Mouse (Mus musculus): Measurements from ENCODE around the gene Napepld. TPM values are rescaled to one million over a fixed set of nuclear protein-coding genes. Genes with fewer than 3 reads are reported as not detected.

The Napepld gene
- polyA plus RNA-seq, 1 experiment = 14.4 TPM

DNA sequence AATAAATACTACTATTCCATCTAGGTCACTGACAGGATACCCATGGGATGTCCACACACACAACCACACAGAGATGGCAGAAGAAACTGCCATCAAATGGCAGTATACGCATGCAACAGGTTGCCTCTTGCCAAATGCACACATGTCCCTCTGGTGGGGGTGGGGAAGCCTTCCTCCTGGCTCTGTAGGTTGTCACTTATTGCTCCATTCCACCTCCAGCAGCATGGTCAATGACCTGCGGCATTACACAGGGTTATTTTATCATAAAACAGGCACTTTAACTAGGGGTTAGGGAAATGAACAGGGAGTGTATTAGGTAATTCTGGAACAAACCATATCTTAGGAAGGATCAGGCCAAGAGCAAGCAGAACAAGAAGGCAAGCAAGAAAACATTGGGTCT lies 31.9 kb downstream of the Napepld start:
- no peak overlapping the region for H3K27ac ChIP-seq (ENCODE audit: control insufficient read depth, insufficient read depth, low read depth, low read length)
- H3K36me3 ChIP-seq (ENCODE audit: control insufficient read depth, insufficient read depth, low read length) = no peaks in the 10 kb centered on the region; the same call in 1 of the 2 replicates
- H3K27me3 ChIP-seq (ENCODE audit: control insufficient read depth, insufficient read depth, low read length) = no peaks in the 10 kb centered on the region
- TF ChIP-seq POLR2A (IDR thresholded peaks at IDR 0.05; ENCODE audit: control insufficient read depth, low read depth, low read length) (no peak), CTCF (IDR thresholded peaks at IDR 0.05; ENCODE audit: control insufficient read depth, insufficient read depth, insufficient replicate concordance, low read depth, low read length) (no peak)
- H3K4me3 ChIP-seq (ENCODE audit: control insufficient read depth, low read depth, low read length) = no peak overlapping the region
- no peaks in the 10 kb centered on the region; the same call in 1 of the 2 replicates for H3K4me1 ChIP-seq (ENCODE audit: control insufficient read depth, insufficient read depth, low read length)

DNA sequence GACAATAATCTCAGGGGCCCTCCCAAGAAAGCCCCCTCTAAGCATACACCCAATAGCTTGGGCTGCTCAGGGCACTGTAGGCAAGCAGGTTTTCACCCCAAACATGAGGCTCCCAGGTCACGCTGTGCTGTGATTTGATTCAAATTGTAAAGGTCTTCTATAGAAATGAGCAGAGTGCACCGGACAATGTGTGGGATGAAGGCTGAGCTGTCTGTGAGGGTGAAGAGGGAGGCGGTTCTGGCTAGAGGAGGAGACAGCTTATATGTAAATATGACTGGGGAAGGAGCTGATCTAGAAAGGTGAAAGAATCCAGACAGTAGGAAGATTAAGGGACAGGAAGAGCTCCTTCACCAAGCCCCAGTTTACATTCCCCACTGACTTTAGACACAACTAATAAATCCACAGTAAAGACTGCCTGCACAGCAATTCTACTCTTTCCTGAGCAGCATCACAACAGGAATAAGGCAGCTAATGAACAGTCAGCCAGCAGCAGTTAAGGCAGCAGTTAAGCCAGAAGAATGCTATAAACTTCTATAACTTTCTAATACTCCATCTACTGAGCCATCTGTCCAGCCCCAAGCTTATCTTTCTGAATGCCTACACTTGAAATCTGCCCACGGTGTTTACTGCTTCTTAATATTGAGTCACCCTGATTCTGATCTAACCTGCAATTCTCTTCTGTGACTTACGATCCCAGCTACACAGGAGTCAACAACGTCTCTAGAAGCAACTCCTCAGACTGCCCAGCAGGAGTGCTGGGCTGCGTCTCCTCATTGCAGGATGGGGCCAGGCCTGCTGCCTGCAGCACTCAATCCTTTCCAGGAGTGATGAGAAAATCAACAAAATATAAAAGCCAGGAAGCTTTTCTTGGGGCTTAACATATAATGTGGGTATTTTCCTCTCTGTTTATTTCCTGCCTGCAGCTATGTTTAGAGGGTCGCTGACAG lies 33.7 kb downstream of the Napepld start:
- Histone ChIP-seq H3K4me3 (ENCODE audit: control insufficient read depth, low read depth, low read length) (no peak overlapping the region), H3K27me3 (ENCODE audit: control insufficient read depth, insufficient read depth, low read length) (no peaks in the 10 kb centered on the region), H3K36me3 (ENCODE audit: control insufficient read depth, insufficient read depth, low read length) (no peaks in the 10 kb centered on the region; the same call in 1 of the 2 replicates), H3K27ac (ENCODE audit: control insufficient read depth, insufficient read depth, low read depth, low read length) (no peak overlapping the region), H3K4me1 (ENCODE audit: control insufficient read depth, insufficient read depth, low read length) (no peaks in the 10 kb centered on the region)
- TF ChIP-seq CTCF (IDR thresholded peaks at IDR 0.05; ENCODE audit: control insufficient read depth, insufficient read depth, insufficient replicate concordance, low read depth, low read length) (no peak), POLR2A (IDR thresholded peaks at IDR 0.05; ENCODE audit: control insufficient read depth, low read depth, low read length) (no peak)

DNA sequence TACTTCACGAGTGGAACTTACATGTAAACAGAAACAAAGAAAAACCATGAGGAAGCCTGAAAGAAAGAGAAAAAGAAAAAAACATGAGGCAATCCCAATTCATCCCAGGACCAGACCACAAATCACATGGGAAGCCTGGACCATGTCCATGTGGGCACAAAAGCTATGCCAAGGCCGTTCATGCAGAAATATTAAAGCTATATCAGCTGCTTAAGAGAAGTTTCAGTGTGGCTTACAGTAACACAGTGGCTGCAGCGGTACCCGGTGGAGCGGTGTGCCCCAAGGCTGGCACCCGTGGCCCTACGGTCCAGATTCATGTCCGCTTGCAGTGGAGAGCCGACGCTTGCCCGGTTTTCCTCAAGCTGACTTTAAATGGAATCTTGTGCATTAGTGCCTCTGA lies 38.1 kb downstream of the Napepld start:
- Histone ChIP-seq H3K4me1 (ENCODE audit: control insufficient read depth, insufficient read depth, low read length) (no peaks in the 10 kb centered on the region), H3K36me3 (ENCODE audit: control insufficient read depth, insufficient read depth, low read length) (no peaks in the 10 kb centered on the region), H3K27ac (ENCODE audit: control insufficient read depth, insufficient read depth, low read depth, low read length) (no peak overlapping the region), H3K27me3 (ENCODE audit: control insufficient read depth, insufficient read depth, low read length) (no peaks in the 10 kb centered on the region), H3K4me3 (ENCODE audit: control insufficient read depth, low read depth, low read length) (no peak overlapping the region)
- TF ChIP-seq POLR2A (IDR thresholded peaks at IDR 0.05; ENCODE audit: control insufficient read depth, low read depth, low read length) = no peak

DNA sequence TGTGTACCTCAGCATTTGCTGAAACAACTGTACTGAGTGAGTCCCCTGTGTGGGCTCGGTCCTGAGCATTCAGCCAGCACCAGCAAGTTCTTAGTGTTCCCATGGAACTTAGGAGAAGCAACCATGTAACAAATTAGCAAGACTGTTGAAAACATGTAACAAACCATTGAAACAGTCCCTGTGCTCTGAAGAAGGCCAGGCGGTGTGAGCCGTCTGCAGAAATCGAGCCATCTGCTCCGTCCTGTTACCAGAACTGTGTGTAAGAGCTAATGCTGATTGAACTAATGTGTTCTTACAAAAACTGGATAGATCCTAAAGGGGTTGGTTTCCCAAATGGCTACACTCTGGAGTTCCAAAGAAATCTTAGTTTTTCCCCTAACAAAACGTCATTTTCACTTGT lies 40.3 kb downstream of the Napepld start:
- no peaks in the 10 kb centered on the region for H3K4me1 ChIP-seq (ENCODE audit: control insufficient read depth, insufficient read depth, low read length)
- TF ChIP-seq CTCF (IDR thresholded peaks at IDR 0.05; ENCODE audit: control insufficient read depth, insufficient read depth, insufficient replicate concordance, low read depth, low read length) = no peak
- TF ChIP-seq POLR2A (IDR thresholded peaks at IDR 0.05; ENCODE audit: control insufficient read depth, low read depth, low read length) = no peak
- peak overlapping the region; percentile 70; the same call in 1 of the 2 replicates for H3K27ac ChIP-seq (ENCODE audit: control insufficient read depth, insufficient read depth, low read depth, low read length)
- H3K36me3 ChIP-seq (ENCODE audit: control insufficient read depth, insufficient read depth, low read length) = no peaks in the 10 kb centered on the region
- no peak overlapping the region for H3K4me3 ChIP-seq (ENCODE audit: control insufficient read depth, low read depth, low read length)
- no peaks in the 10 kb centered on the region for H3K27me3 ChIP-seq (ENCODE audit: control insufficient read depth, insufficient read depth, low read length)

DNA sequence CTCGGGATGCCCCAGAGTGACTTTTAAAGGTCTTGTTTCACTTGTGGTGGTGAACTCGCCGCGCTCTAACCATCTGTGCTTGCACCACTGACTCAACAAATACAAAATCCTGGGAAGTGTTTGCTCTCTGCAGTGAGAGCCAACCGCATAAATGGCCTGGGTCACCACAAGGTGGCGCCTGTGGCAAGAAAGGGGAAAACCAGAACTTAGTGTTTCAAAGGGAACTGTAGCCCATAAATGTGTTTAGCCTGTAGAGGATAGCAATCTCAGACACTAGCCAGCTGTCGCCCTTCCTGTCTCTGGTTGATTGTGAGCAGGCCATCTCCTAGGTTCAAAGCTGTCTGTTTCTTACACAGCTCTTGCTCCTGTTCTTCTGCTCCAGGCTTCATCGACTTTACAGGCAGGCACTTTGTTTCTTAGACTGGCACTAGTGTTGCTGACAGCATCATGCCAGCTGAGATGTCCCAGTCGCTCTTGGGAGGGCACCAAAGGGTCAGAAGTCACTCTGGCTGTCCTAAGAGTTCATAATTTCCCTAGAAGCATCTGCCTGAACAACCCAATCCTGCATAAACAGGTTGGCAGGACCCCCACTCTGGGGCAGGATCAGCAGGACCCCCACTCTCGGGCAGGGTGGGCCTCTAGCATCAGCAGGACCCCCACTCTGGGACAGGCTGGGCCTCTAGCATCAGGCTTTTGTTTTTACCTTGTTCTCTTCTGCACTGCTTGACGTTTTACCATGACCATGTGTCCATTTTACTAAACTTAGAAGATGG lies 42.4 kb downstream of the Napepld start:
- Histone ChIP-seq H3K4me1 (ENCODE audit: control insufficient read depth, insufficient read depth, low read length) (no peaks in the 10 kb centered on the region), H3K4me3 (ENCODE audit: control insufficient read depth, low read depth, low read length) (no peak overlapping the region), H3K36me3 (ENCODE audit: control insufficient read depth, insufficient read depth, low read length) (no peaks in the 10 kb centered on the region), H3K27ac (ENCODE audit: control insufficient read depth, insufficient read depth, low read depth, low read length) (no peak overlapping the region), H3K27me3 (ENCODE audit: control insufficient read depth, insufficient read depth, low read length) (no peaks in the 10 kb centered on the region)
- no peak for TF ChIP-seq POLR2A (IDR thresholded peaks at IDR 0.05; ENCODE audit: control insufficient read depth, low read depth, low read length)
- TF ChIP-seq CTCF (IDR thresholded peaks at IDR 0.05; ENCODE audit: control insufficient read depth, insufficient read depth, insufficient replicate concordance, low read depth, low read length) = peak; percentile 61; the same call in 1 of the 2 replicates

DNA sequence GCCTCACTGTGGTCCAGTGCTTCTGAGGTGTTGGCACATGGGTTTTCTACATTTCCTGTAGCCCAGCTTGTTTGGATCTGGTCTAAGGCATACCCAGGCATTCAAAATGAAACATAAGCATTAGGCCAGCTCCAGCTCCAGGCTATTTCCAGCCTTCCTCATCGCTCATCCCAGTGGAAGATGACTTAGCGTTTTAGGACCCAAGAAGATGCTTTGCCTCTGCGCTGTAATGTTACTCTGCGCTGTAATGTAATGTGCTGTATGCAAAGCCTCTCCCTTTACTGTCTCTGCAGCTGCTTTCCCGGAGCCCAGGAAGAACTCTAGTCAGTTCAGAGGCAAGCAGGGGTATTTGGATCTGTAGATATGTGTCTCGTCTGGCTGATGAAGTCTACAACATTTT lies 43.2 kb downstream of the Napepld start:
- Histone ChIP-seq H3K27me3 (ENCODE audit: control insufficient read depth, insufficient read depth, low read length) (no peaks in the 10 kb centered on the region), H3K4me1 (ENCODE audit: control insufficient read depth, insufficient read depth, low read length) (no peaks in the 10 kb centered on the region), H3K4me3 (ENCODE audit: control insufficient read depth, low read depth, low read length) (no peak overlapping the region), H3K27ac (ENCODE audit: control insufficient read depth, insufficient read depth, low read depth, low read length) (no peak overlapping the region), H3K36me3 (ENCODE audit: control insufficient read depth, insufficient read depth, low read length) (no peaks in the 10 kb centered on the region)
- TF ChIP-seq CTCF (IDR thresholded peaks at IDR 0.05; ENCODE audit: control insufficient read depth, insufficient read depth, insufficient replicate concordance, low read depth, low read length) (no peak), POLR2A (IDR thresholded peaks at IDR 0.05; ENCODE audit: control insufficient read depth, low read depth, low read length) (no peak)

DNA sequence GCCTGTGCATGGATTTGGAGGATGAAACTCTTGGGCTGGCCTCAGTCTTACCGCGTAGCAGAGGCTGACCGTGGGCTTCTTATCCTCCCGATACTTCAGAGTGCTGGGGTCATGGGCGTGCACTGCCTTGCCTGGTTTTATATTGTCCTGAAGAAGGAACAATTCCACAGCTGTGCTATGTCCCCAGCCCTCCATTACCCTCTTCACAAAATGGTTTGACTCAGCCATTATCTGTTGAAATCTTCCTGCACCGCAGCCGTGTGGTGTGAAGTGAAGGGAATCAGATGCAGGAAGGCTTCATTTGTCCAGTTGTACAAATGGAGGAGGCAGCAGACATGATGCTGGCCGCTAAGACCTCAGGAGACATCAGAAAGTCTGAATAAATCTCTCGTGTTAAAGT lies 44.3 kb downstream of the Napepld start:
- Histone ChIP-seq H3K27me3 (ENCODE audit: control insufficient read depth, insufficient read depth, low read length) (no peaks in the 10 kb centered on the region), H3K4me1 (ENCODE audit: control insufficient read depth, insufficient read depth, low read length) (no peaks in the 10 kb centered on the region), H3K27ac (ENCODE audit: control insufficient read depth, insufficient read depth, low read depth, low read length) (no peak overlapping the region), H3K4me3 (ENCODE audit: control insufficient read depth, low read depth, low read length) (no peak overlapping the region), H3K36me3 (ENCODE audit: control insufficient read depth, insufficient read depth, low read length) (no peaks in the 10 kb centered on the region)
- no peak for TF ChIP-seq CTCF (IDR thresholded peaks at IDR 0.05; ENCODE audit: control insufficient read depth, insufficient read depth, insufficient replicate concordance, low read depth, low read length)
- no peak for TF ChIP-seq POLR2A (IDR thresholded peaks at IDR 0.05; ENCODE audit: control insufficient read depth, low read depth, low read length)

Measured in testis, adult 2 months (tissue).